Mouse (Mus musculus) forelimb bud, embryonic 11.5 days (tissue): ENCODE results near the gene Stmnd1.
"Not testable (repeated sequence)": the region's sequence is repeated elsewhere in the genome, so short reads cannot be mapped to it uniquely, and the experiment has no call there.

Experiments used
- DNase-seq: peaks from one replicate; pipeline ENCODE4 v3.0.0-alpha.2; 2012; ENCODE audit warnings: low read depth, low spot score

Stmnd1 gene

GRCm38 (mm10) chr13:46273453-46274110 lies at the start of gene Stmnd1:
TSS of gene Stmnd1 (plus strand) at chr13:46273721.
- peak; percentile 34 for DNase-seq

- DNase-seq, result no peak
These were observed 46.6 kb upstream of the Stmnd1 start for GRCm38 (mm10) chr13:46226956-46227355.

GRCm38 (mm10) chr13:46227486-46227885 lies 46.0 kb upstream of the Stmnd1 start:
- DNase-seq, result no peak

- DNase-seq, result not testable (repeated sequence)
These were observed 44.8 kb upstream of the Stmnd1 start for GRCm38 (mm10) chr13:46228750-46229149.

- no peak for DNase-seq
These were observed 41.9 kb upstream of the Stmnd1 start for GRCm38 (mm10) chr13:46231514-46232085.

- DNase-seq, result no peak
These were observed 35.7 kb upstream of the Stmnd1 start for GRCm38 (mm10) chr13:46237723-46238349.

GRCm38 (mm10) chr13:46238796-46239195 lies 34.7 kb upstream of the Stmnd1 start:
- no peak for DNase-seq

GRCm38 (mm10) chr13:46241391-46242188 lies 31.9 kb upstream of the Stmnd1 start:
- DNase-seq, result no peak

- no peak for DNase-seq
These were observed 19.8 kb upstream of the Stmnd1 start for GRCm38 (mm10) chr13:46253753-46254152.

GRCm38 (mm10) chr13:46254171-46254570 lies 19.4 kb upstream of the Stmnd1 start:
- DNase-seq, result no peak

- no peak for DNase-seq
These were observed 17.9 kb upstream of the Stmnd1 start for GRCm38 (mm10) chr13:46255616-46256015.

- DNase-seq, result peak; percentile 57
These were observed 15.7 kb upstream of the Stmnd1 start for GRCm38 (mm10) chr13:46257847-46258246.

GRCm38 (mm10) chr13:46259526-46259925 lies 14.0 kb upstream of the Stmnd1 start:
- DNase-seq, result no peak

- no peak for DNase-seq
These were observed 12.3 kb upstream of the Stmnd1 start for GRCm38 (mm10) chr13:46261244-46261643.

GRCm38 (mm10) chr13:46267783-46268182 lies 5.7 kb upstream of the Stmnd1 start:
- DNase-seq, result no peak

GRCm38 (mm10) chr13:46268341-46268740 lies 5.2 kb upstream of the Stmnd1 start:
- no peak for DNase-seq

GRCm38 (mm10) chr13:46268815-46269445 lies 4.6 kb upstream of the Stmnd1 start:
- no peak for DNase-seq

GRCm38 (mm10) chr13:46272811-46273452 lies 589 bp upstream of the Stmnd1 start:
- no peak for DNase-seq

GRCm38 (mm10) chr13:46275701-46276100 lies 2.2 kb downstream of the Stmnd1 start:
- no peak for DNase-seq

GRCm38 (mm10) chr13:46282543-46282942 lies 9.0 kb downstream of the Stmnd1 start:
- no peak for DNase-seq

- DNase-seq, result peak; percentile 73
These were observed 14.3 kb downstream of the Stmnd1 start for GRCm38 (mm10) chr13:46287801-46288200.
